ENCODE assay signal across 16 mouse cellular contexts in genomic region chr13:24330836-24331523, GRCm38 (mm10).
"Had no signal": no experiment of that assay in that cellular context is flagged by ENCODE, and none has a peak within 500 bp of the region (broad histone marks: within the 10 kb centered on the region; RNA-seq: fewer than 3 reads in every experiment).

No protein-coding gene starts in this region.

- H3K4me1 ChIP-seq: lung, embryonic 15.5 days; midbrain, embryonic 13.5 days; midbrain, embryonic 15.5 days; neural tube, embryonic 12.5 days; stomach, embryonic 15.5 days had no signal

- H3K27ac ChIP-seq: lung, embryonic 15.5 days; macrophage; midbrain, embryonic 13.5 days; midbrain, embryonic 15.5 days; neural tube, embryonic 12.5 days; stomach, embryonic 15.5 days; stomach, postnatal 0 days had no signal

- H3K36me3 ChIP-seq: lung, embryonic 15.5 days; midbrain, embryonic 13.5 days; midbrain, embryonic 15.5 days; neural tube, embryonic 12.5 days; stomach, embryonic 15.5 days had no signal

- H3K9ac ChIP-seq: lung, embryonic 15.5 days; midbrain, embryonic 13.5 days; midbrain, embryonic 15.5 days; neural tube, embryonic 12.5 days; stomach, embryonic 15.5 days had no signal

- H3K4me2 ChIP-seq: lung, embryonic 15.5 days; midbrain, embryonic 11.5 days; midbrain, embryonic 13.5 days; midbrain, embryonic 15.5 days; neural tube, embryonic 12.5 days; stomach, embryonic 15.5 days had no signal

- ATAC-seq: midbrain, embryonic 13.5 days; midbrain, embryonic 15.5 days had no signal

- DNase-seq: lung, adult 2 months; lung, postnatal 10 days; lung, postnatal 36 days; right cerebral cortex, postnatal 14 days; thymus, adult 2 months; thymus, postnatal 25 days; thymus, postnatal 4 days had no signal

- H3K4me3 ChIP-seq: lung, embryonic 15.5 days; megakaryocyte, embryonic 14.5 days; midbrain, embryonic 13.5 days; midbrain, embryonic 15.5 days; neural tube, embryonic 12.5 days; stomach, embryonic 15.5 days had no signal

- H3K9me3 ChIP-seq: lung, embryonic 15.5 days; megakaryocyte, embryonic 14.5 days; midbrain, embryonic 13.5 days; midbrain, embryonic 15.5 days; neural tube, embryonic 12.5 days; stomach, embryonic 15.5 days had no signal

- H3K27me3 ChIP-seq: lung, embryonic 15.5 days; megakaryocyte, embryonic 14.5 days; midbrain, embryonic 13.5 days; midbrain, embryonic 15.5 days; neural tube, embryonic 12.5 days; stomach, embryonic 15.5 days had no signal
